Mouse (Mus musculus): Measurements from ENCODE around the gene Sgpp1.

Gene Sgpp1

DNA sequence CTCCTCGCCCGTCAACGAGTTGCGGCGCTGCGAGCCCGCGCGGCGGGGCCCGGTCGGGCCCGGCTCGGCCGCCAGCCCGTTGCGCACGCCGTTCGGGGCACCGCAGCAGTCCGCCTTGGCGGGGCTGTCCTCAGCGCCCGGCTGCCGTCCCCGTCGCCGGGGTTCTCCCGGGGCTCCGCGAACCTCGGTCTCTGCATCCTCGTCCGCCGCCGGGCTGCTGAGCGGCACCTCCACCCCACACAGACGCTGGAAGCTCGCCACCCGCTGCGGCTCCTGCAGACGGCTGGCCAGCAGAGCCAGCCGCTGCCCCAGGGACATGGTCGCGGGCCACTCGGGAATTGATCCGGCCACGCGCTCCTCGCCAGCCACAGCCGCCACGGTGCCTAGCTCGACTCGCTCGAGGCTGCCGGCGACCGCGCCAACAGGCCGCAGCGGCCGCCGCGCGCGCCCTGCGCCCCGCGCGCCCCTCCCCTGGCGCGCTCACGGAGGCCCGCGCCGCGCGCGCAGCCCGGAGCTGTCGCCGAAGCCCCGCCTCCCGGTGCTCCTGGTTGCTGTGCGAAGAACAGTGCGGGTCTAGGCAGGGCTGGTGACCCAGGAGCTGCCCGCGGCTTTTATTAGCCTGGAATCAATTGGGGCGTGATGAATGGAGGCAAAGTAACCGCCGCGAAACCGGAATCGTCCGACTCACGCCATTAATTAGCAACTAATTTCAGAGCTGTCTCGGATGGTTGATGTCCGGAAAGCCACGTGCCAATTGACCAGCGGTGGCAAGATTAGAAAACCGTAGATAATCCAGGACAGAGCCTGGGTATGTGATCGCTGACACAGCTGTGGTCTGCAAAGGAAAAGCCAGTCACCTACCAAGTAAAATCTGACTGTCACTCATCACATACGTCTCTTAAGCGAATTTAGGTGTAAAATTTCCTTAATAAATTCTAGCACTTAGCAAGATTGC is at the start of gene Sgpp1:
Sgpp1 (minus strand) TSS at position 484 of the 955 bp plus-strand sequence.
- peak; percentile 76 for DNase-seq (ENCODE audit: low spot score)

DNA sequence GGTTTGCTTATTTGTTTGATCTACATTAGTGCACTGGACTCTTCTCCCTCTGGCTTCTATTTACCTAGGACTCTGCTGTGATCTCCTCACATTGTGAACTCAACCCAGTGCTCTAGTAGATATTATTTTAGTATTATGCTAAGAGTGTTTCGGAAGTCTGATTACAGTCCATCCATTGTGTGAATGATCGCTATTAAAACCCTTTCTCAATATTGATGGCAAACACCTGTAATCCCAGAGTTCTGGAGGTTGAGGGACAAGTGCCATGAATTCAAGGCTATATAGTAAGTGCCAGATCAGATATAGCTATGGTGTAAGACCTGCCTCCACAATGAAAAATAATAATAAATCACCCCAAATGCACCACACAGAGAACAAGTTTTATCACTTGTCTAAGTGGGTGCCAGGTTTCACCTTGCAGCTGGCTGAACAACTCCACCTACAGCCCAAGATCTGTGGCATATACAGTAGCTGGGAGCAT is 48.8 kb upstream of the Sgpp1 start:
- no peak for DNase-seq (ENCODE audit: low spot score)

DNA sequence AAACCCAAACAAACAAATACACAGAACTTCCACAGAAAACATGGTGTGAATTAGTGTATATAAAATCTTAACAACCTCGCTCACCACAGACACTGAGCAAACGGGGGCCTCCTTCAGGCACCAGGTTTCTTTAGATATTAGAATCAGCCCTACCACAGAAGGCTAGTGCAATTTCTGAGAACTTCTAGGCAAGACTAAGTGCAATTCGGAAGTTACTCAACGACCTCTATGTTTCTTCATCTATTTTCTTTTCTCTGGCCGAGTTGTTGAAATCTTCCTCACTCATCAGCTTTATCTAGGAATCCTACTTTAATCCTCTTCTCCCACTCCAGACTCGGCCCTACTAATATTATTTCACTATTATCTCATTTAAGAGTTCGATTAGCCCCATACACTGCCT is 46.5 kb upstream of the Sgpp1 start:
- no peak for DNase-seq (ENCODE audit: low spot score)

DNA sequence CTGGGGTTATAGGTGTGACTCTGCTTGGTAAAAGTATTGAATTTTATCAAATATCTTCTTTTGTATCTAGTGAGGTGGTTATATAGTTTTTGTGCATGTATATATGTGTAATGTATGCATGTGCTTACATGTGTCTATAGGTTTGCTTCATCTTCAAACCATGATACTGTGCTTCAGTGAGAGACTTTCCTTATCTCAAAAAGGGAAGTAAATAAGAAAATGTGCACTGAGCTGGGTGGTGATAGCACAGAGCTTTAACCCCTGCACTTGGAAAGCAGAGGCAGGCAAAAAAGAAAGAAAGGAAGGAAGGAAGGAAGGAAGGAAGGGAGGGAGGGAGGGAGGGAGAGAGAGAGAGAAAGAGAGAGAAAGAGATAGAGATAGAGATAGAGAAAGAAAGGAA is 45.9 kb upstream of the Sgpp1 start:
- DNase-seq (ENCODE audit: low spot score): no peak

DNA sequence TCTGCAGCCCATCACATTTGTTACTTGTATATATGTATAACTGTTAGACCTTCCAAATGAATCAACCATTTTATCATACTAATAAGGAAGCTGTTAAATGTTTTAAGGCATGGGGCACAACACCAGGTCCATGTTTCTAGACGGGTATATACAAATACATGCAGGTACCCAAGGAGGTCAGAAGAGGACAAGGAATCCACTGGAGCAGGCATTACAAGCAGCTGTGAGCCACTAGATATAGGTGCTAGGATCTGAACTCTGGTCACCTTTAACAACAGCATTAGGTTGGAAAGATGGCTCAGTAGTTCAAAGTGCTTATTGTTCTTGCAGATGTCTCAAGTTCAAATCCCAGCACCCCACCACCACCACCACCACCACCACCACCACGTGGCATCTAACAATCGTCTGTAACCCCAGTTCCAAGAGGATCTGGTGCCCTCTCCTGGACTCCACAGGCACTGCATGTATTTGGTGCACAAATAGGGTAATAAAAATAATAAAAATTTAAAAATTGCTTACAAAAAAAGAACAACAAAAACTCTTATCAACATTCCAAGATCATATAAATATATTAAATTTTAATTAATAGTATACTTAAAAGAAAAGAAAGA is 37.0 kb upstream of the Sgpp1 start:
- peak; percentile 34 for DNase-seq (ENCODE audit: low spot score)

DNA sequence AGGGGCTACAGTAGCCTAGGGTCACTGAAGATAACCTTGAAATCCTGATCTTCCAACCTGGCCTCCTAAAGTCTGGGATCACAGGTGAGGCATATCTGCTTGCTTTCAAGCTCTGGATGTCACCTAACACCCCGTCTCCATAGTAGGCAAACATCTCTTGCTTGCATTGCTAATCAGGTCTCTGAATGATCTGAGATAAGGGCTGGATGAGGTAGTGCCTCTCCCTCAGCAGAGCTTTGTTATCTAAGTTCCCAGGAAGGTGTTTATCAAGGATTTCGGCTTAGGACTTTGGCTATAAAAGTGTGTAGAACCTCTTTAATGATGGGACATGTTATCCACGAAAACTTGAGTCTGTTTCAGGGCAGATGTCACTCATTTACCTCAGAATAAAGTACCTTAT is 35.9 kb upstream of the Sgpp1 start:
- no peak for DNase-seq (ENCODE audit: low spot score)

DNA sequence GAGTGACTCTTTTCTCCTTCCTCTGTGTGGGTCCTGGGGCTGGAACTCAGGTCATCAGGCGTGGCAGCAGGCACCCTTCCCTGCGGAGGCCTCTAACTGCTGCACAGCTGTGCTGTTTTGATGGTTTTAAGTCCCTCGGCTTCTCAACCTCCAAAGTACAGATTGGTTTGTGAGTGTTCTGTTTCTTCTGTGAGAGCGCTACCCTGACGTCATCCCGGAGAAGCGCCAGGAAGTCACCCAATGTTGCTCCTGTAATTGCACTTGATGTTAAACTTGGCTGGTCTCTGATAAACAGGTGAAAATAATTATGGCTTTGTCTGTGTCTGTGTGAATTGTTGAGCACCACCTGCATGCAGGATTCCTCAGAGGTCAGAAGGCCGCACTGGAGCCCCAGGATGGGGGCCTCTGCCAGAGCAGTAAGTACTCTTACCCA is 31.4 kb upstream of the Sgpp1 start:
- DNase-seq (ENCODE audit: low spot score): no peak

DNA sequence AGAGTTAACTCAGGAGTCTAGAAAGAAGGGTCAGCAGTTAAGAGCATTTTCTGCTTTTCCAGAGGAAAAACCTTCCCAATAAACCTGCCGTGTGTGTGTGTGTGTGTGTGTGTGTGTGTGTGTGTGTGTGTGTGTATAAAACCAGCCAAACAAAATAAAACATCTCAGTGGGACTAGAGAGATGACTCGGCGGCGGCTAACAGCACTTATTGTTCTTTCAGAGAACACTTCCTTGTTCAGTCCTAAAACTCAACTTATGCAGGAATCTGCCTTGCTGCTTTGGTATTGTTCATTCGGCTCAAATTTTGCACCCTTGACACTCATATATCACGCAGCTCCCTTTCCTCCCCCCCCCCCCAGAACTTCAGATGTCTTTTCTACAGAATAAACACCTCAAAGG is 30.9 kb upstream of the Sgpp1 start:
- DNase-seq (ENCODE audit: low spot score): no peak

DNA sequence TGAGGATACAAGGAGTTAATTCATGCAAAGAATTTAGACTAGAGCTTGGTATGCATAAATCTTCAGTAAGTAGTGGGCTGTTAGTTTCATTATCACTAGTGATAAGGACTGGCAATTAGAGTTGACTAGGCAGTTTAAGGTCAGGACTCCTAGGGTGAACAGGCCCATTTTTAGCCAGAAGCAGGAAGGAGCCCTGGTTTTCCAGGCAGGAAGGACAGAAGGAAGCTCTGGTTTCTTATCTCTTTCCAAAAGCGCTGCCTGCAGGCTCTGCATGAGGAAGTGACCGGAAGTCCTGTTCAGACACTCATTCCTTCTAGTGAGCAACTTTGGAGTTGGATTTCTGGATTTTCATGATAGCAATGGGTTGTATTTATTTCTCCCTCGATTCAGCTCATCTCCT is 30.2 kb upstream of the Sgpp1 start:
- DNase-seq (ENCODE audit: low spot score): no peak

DNA sequence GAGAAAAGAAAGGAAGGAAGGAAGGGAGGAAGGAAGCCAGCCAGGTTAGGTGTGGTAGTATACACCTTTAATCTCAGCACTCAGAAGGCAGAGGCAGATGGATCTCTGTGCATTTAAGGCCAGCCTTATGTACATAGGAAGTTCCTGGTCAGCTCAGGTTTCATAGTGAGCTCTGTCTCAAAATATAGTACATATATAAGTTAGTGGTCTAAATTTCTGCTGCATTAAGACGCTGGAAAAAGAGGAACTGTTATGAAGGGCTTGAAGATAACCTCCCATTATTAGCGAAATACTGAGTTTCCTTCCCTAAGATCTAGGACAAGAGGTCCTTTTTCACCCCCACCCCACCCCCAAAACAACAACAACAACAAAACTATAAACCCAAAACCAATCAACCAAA is 20.9 kb upstream of the Sgpp1 start:
- no peak for DNase-seq (ENCODE audit: low spot score)

DNA sequence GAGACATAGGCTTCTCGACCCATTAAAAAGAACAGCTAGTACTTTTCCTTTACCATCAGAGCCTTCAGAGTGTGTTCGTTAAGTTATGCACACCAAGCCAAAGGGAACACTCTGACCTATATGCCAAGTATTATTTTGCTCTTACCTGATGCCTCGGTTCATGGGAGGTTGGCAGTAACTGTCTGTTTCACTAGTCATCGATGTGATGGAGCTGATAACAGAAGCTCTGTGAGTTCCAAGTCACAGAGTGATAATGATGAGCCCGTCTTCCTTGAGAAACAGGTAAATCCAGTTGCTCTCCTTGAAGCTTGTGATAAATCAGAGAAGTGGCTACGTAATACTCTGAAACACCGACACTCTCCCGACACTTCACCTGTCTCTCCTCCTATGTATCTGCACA is 18.2 kb upstream of the Sgpp1 start:
- no peak for DNase-seq (ENCODE audit: low spot score)

DNA sequence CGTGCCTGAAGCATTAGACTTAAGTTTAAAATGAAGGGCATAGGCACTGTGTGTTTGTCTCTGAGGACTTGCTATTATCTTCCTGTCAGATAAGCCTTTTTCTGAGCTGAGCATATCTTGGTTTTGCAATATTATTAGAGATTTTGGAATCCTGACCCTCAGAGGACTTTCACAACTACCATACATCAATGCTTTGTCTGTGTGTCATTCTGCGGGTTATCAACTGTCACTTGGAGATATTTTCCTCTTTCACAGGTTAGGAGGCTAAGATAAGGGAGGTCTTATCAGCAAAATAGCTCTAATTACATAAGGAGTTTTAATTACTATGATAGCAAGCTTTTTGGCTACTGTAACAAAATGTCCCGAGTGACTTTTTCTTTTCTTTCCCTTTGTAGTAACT is 16.5 kb upstream of the Sgpp1 start:
- no peak for DNase-seq (ENCODE audit: low spot score)

DNA sequence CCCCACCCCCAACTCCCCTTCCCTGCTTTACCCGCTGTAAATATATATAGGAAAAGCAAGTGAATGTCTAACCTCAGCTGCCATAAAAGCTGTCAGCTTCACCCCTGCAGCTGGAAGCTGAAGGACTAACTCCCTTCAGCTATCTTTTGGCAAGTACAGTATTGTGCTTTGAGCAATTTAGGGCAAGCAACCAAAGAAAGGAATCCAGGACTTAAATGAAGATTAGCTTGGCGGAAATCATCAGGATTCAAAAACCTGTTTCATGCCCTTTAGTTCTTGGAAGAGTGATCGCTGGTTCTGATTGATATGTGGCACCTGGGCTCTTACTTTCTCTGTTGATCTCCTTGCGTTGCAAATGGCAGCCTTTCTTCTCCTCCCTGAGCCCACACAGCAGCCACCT is 13.0 kb upstream of the Sgpp1 start:
- no peak for DNase-seq (ENCODE audit: low spot score)

DNA sequence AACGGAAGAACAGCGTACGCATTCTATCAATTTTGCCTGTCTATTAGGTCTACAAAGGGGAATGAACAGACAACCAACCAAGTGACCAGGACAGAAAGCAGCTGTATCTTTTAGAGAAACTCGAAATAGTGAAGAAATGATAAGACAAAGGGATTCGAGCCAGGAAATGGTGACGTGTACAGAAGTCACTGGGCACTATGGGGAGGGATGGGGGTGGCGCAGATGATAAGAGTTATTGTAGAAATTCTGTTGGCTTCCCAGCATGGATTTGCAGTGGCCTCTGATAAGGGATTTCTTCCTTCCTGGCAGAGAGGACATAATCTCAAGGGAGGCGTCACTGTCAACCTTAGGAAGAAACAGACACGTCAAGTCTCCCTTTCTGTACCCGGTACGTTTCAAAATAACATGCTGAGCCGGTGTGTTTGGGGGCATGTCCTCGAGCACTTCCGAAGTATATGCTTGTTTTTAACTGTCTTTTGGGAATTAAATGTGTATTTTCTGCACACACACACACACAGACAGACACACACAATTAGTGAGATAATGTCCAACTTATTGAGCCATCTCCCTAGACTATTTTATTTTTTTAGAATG is 10.3 kb upstream of the Sgpp1 start:
- no peak for DNase-seq (ENCODE audit: low spot score)

DNA sequence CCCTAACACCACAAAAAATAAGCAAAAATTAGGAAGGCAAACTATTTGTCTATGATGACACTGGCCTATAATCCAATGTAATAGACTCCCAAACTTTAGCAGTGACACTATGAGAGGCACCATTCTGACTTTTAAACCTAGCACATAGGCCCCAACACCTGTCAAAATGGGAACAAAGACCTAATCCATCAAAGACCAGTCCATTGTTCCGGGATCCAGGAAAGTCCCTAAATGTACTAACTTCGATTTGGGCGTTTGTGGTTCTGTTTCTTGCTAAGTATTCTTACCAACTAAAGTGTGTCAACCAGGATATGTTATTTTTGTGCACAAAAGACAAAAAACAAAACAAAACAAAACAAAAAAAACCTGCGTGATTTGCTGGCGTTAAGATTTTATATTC is 6.6 kb upstream of the Sgpp1 start:
- no peak for DNase-seq (ENCODE audit: low spot score)

DNA sequence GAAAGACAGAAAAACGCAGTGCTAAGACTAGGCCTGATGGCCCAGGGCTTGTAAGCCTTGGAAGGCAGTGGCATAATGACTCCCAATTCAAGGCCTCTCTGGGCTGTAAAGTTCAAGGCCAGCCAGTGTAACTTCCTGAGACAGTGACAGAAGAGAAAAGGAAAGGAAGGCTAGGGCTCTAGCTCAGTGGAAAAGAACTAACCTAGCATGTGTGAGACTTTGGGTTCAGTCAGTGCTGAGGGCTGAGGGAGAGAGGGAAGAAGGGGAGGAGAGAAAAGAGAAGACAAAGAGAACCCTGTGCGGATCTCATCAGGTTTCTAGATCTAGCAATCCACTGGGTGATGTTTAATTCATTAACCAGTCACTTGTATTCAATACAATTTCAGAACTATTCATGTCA is 5.7 kb upstream of the Sgpp1 start:
- DNase-seq (ENCODE audit: low spot score): no peak

DNA sequence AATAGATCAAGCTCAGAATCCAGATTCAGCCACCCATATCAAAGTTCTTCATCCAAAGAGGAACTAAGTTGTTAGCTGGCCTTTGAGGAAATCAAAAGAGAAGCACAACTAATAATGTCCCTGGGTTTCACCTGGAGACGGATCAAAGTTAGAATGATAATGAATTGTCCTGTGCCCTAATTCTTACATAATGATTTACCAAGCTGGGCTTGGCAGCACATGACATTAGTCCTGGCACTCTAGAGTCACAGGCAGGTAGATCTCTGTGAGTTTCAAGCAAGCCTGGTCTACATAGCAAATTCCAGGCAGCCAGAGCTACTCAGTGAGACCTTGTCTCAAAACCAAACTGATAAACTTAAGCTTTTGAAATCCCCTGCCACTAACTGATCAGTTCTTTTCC is 4.9 kb upstream of the Sgpp1 start:
- DNase-seq (ENCODE audit: low spot score): no peak

DNA sequence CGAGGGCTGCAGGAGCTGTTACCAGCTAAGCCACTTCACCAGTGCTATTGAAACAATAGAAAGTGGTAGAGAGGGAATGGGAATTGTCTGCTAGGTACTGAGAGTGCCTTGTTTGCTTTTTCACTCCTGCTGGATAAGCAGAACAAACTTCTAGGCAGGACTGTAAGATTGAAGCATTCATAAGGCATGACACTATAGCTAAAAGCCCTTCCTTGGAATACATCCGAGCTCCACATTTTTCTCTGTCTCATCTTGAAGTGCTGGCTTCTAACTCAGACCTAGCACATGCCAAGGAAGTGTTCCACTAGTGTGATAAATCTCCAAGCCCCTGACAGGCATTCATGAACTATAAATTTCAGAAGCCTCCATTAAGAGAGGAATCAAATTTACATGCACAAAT is 4.1 kb upstream of the Sgpp1 start:
- DNase-seq (ENCODE audit: low spot score): no peak

DNA sequence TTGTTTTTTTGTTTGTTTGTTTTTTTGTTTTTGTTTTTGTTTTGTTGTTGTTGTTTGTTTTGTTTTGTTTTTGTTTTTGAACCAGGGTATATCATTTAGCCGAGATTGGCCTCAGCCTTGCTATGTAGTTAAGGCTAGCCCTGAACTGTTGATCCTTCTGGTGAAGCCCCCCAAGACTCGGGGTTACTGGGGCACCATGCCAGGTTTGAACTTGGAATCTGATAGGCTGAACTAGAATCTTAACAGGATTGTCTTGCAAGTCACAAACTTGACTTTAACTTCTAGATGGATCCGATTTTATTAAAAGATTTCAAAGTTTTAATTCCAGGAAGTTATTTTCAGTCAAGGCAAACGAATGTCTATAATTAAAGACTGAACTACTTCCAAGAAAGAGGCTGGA is 767 bp upstream of the Sgpp1 start:
- DNase-seq (ENCODE audit: low spot score): no peak

DNA sequence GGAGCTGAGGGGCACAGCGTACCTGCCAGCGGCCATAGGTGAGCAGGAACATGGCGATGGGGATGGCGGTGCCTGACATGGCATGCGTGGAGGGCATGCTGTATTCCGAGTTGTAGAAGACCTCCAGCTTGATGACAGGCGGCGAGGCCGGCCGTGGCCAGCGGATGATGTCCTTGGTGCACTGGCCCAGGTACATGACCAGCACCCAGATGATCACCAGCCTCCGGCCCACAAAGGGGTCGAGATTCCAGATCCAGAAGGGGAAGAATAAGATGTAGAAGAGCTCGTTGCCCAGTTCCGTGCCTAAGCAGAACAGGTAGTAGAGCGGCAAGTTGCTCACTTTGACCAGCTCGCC is 661 bp downstream of the Sgpp1 start:
- DNase-seq (ENCODE audit: low spot score): peak; percentile 44

DNA sequence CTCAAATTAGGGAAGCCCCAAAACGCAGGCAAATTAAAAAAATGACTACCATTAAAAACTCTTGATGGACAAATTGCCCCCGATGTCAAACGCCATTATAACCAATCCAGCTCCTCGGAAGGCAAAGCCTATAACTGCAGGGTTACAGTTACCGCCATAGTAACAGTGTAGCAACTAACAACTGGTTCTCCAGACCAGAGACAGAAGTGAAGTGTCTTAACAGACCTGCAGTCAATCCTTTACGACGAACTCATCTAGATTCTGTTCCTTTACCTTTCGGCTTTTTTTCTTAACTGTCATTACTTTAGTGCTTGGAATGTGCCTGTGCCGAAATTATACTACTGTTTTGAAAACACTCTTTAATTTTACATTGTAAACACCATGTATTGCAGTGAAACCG is 1.4 kb downstream of the Sgpp1 start:
- no peak for DNase-seq (ENCODE audit: low spot score)

DNA sequence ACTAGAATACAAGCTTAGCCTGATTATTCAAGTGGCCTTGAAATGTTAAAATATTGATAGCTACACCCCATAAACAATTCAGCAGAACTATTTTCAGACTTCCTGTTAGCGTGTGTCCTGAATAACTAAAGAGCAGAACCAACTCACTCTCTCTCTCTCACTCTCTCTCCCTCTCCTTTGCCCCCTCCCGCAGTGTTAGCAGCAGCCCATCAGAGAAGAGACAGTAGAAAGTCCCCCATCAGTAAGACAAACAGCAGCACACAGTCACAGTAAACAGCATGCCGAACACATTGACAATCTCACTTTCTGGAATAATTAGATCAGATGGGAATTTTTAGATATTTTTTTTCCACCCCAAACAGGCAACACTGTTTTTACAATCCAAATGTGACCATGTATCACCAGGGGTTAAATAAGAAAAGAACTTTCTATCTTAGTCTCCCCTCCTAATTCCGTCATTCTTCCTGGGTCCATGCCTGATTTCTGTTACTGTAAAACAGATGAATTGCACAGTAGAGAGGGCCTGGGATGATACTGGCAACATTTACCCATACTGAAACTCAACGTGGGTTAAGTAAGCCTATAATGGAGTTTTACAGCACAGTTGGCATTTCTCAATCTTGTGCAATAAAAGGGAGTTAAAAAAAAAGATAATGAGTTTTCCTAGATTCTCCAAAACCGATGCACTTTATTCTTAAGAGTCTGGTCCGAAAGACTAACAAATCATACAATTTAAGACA is 2.0 kb downstream of the Sgpp1 start:
- no peak for DNase-seq (ENCODE audit: low spot score)

Measured in spleen, adult 12 weeks (tissue).